Mouse (Mus musculus) left cerebral cortex, postnatal 14 days (tissue): ENCODE measurements around the gene Dcpp2. TPM values are rescaled to one million over a fixed set of nuclear protein-coding genes. Genes with fewer than 3 reads are reported as not detected.
"Not testable (repeated sequence)": the region's sequence is repeated elsewhere in the genome, so short reads cannot be mapped to it uniquely, and the experiment has no call there.

Experiments
- DNase-seq, 2 experiments: peaks; one replicate each; pipeline ENCODE4 v3.0.0; 2021 to 2022; ENCODE audit warnings: low spot score in 2 of 2, mixed read lengths in 1 of 2
- intact Hi-C: fragments of 180-260 bp; cut with DNase I; formaldehyde crosslinking; loops from one replicate; pipeline ENCODE4 v1.15.1; 2025
- total RNA-seq, 2 experiments: library from RNA; stranded (reverse); gene quantifications; 2 replicates each; pipeline ENCODE4 v1.2.3; 2021

The Dcpp2 gene
- total RNA-seq, 2 experiments from 2014 or later: not detected

GRCm38 (mm10) chr17:23917158-23917557 is 36.5 kb downstream of the Dcpp2 start, which contains the start of gene Dcpp3:
Gene Dcpp3, plus strand, starts transcription at chr17:23917458.
- intact Hi-C loops, DNase-seq: not testable (repeated sequence)

GRCm38 (mm10) chr17:23924531-23925007 is 43.9 kb downstream of the Dcpp2 start:
- DNase-seq: peak; percentile 85 to 95
- intact Hi-C loops: no loop called here

- intact Hi-C loops: no loop called here
- peak; percentile 47 to 90 for DNase-seq
Observed at GRCm38 (mm10) chr17:23925090-23925493, 44.4 kb downstream of the Dcpp2 start.

GRCm38 (mm10) chr17:23931157-23931556 is 50.5 kb downstream of the Dcpp2 start:
- intact Hi-C loops: no loop called here
- DNase-seq: no peak

GRCm38 (mm10) chr17:23941372-23941771 is 60.7 kb downstream of the Dcpp2 start, which contains the start of gene Sbp:
Gene Sbp, plus strand, starts transcription at chr17:23941672.
- intact Hi-C loops: no loop called here
- no peak for DNase-seq

- DNase-seq: not testable (repeated sequence)
Observed at GRCm38 (mm10) chr17:23947486-23947885, 66.8 kb downstream of the Dcpp2 start.

GRCm38 (mm10) chr17:23949068-23949467 is 68.4 kb downstream of the Dcpp2 start:
- no peak for DNase-seq
- intact Hi-C loops: no loop called here

More at GRCm38 (mm10) chr17:23947486-23947885, 66.8 kb downstream of the Dcpp2 start:
- intact Hi-C loops: not testable (repeated sequence)

Other genes with a start within 250 kb of the Dcpp2 start
- 1 to 10 TPM; 1.1 to 1.2 TPM for gene Mmp25, start 235.6 kb upstream of the Dcpp2 start, total RNA-seq
- not detected for gene Bicdl2, start 220.4 kb upstream of the Dcpp2 start, total RNA-seq
- 100 to 1,000 TPM; 137 to 143 TPM for gene Hcfc1r1, start 207.3 kb upstream of the Dcpp2 start, total RNA-seq
- 1 to 10 TPM; 8.2 to 8.9 TPM for gene Thoc6, start 207.0 kb upstream of the Dcpp2 start, total RNA-seq
- 1 to 10 TPM; 6.3 to 9.6 TPM for gene Tnfrsf12a, start 203.4 kb upstream of the Dcpp2 start, total RNA-seq
- not detected for gene Cldn6, start 201.6 kb upstream of the Dcpp2 start, total RNA-seq
- gene Cldn9, start 196.9 kb upstream of the Dcpp2 start, total RNA-seq: under 1 TPM in 1 of 2 experiments, not detected in 1; 0.23 TPM
- under 1 TPM in 1 of 2 experiments, not detected in 1; 0.37 TPM for gene 1520401A03Rik, start 158.1 kb upstream of the Dcpp2 start, total RNA-seq
- gene Pkmyt1, start 154.5 kb upstream of the Dcpp2 start, total RNA-seq: 1 to 10 TPM; 3.3 to 5.7 TPM
- 10 to 100 TPM; 54.2 to 56.8 TPM for gene Paqr4, start 140.0 kb upstream of the Dcpp2 start, total RNA-seq
- gene Kremen2, start 135.0 kb upstream of the Dcpp2 start, total RNA-seq: under 1 TPM; 0.40 to 0.48 TPM
- 100 to 1,000 TPM; 173 to 185 TPM for gene Flywch1, start 109.3 kb upstream of the Dcpp2 start, total RNA-seq
- gene Flywch2, start 94.8 kb upstream of the Dcpp2 start, total RNA-seq: 10 to 100 TPM; 25.7 to 30.1 TPM
- gene Srrm2, start 90.3 kb upstream of the Dcpp2 start, total RNA-seq: 100 to 1,000 TPM; 573 to 599 TPM
- 100 to 1,000 TPM; 334 to 397 TPM for gene Elob, start 51.7 kb upstream of the Dcpp2 start, total RNA-seq
- gene Prss33, start 44.8 kb upstream of the Dcpp2 start, total RNA-seq: not detected
- gene Prss32, start 37.0 kb upstream of the Dcpp2 start, total RNA-seq: 1 to 10 TPM in 1 of 2 experiments, not detected in 1; 1.1 TPM
- 1 to 10 TPM; 1.9 to 2.2 TPM for gene Prss41, start 36.7 kb upstream of the Dcpp2 start, total RNA-seq
- gene Prss21, start 12.8 kb upstream of the Dcpp2 start, total RNA-seq: not detected
- gene Dcpp1, start within 50 bp of the Dcpp2 start, total RNA-seq: not detected
- not detected for gene Dcpp3, start 36.6 kb downstream of the Dcpp2 start, total RNA-seq
- gene Sbp, start 60.8 kb downstream of the Dcpp2 start, total RNA-seq: not detected
- gene Sbpl, start 74.4 kb downstream of the Dcpp2 start, total RNA-seq: not detected
- under 1 TPM; 0.48 to 0.93 TPM for gene Prss30, start 99.7 kb downstream of the Dcpp2 start, total RNA-seq
- gene Prss22, start 117.2 kb downstream of the Dcpp2 start, total RNA-seq: 1 to 10 TPM; 1.8 to 2.2 TPM
- not detected for gene Prss27, start 157.3 kb downstream of the Dcpp2 start, total RNA-seq
- 10 to 100 TPM; 37.6 to 48.3 TPM for gene Kctd5, start 192.6 kb downstream of the Dcpp2 start, total RNA-seq